Mouse (Mus musculus) limb, embryonic 15.5 days (tissue): ENCODE results near the gene Smchd1. TPM values are rescaled to one million over a fixed set of nuclear protein-coding genes. Genes with fewer than 3 reads are reported as not detected.
"Not testable (repeated sequence)": the region's sequence is repeated elsewhere in the genome, so short reads cannot be mapped to it uniquely, and the experiment has no call there.

Experiments used
- ATAC-seq: fragments of 200-750 bp; cut with Nextera tagmentation; 2 replicates; pipeline ENCODE4 v1.8.0; 2017; ENCODE audit warnings: low read depth, moderate TSS enrichment; ENCODE audit not compliant: insufficient number of reproducible peaks, low FRiP score, low TSS enrichment
- H3K27ac ChIP-seq: fragments of 300-500 bp; sonication (generic); 2 replicates; pipeline ENCODE4 v1.5.1; 2015; ENCODE audit warnings: moderate library complexity, mild to moderate bottlenecking, inconsistent platforms
- H3K27me3 ChIP-seq: fragments of 300-500 bp; sonication (generic); 2 replicates; pipeline ENCODE4 v1.6.1; 2015; ENCODE audit warnings: inconsistent platforms
- H3K36me3 ChIP-seq: fragments of 300-500 bp; sonication (generic); 2 replicates; pipeline ENCODE4 v1.6.1; 2015; ENCODE audit warnings: inconsistent platforms
- H3K4me1 ChIP-seq: fragments of 300-500 bp; sonication (generic); 2 replicates; pipeline ENCODE4 v1.6.1; 2015; ENCODE audit warnings: inconsistent platforms
- H3K4me2 ChIP-seq: fragments of 300-500 bp; sonication (generic); 2 replicates; pipeline ENCODE4 v1.6.1; 2015; ENCODE audit warnings: mild to moderate bottlenecking, inconsistent platforms
- H3K4me3 ChIP-seq: fragments of 300-500 bp; sonication (generic); 2 replicates; pipeline ENCODE4 v1.5.1; 2015; ENCODE audit warnings: mild to moderate bottlenecking, inconsistent platforms
- H3K9ac ChIP-seq: fragments of 300-500 bp; sonication (generic); 2 replicates; pipeline ENCODE4 v1.6.1; 2015; ENCODE audit warnings: inconsistent platforms
- H3K9me3 ChIP-seq: fragments of 300-500 bp; sonication (generic); 2 replicates; pipeline ENCODE4 v1.6.1; 2016; ENCODE audit warnings: inconsistent platforms
- WGBS: fragments of 180-500 bp; shearing (Covaris S2); methylation state at CpG from one replicate; pipeline ENCODE4 v1.1.7; 2015; 5-methylcytosine and 5-hydroxymethylcytosine counted together
- polyA plus RNA-seq: library from polyadenylated mRNA; unstranded; fragments of >200 nt; fragmentation: Nextera tagmentation; extraction: Ambion mirVana; gene quantifications from 2 replicates; pipeline ENCODE4 v1.2.1, GENCODE M21; 2015

The Smchd1 gene
- polyA plus RNA-seq, 1 experiment from 2014 or later = 53.3 TPM

DNA sequence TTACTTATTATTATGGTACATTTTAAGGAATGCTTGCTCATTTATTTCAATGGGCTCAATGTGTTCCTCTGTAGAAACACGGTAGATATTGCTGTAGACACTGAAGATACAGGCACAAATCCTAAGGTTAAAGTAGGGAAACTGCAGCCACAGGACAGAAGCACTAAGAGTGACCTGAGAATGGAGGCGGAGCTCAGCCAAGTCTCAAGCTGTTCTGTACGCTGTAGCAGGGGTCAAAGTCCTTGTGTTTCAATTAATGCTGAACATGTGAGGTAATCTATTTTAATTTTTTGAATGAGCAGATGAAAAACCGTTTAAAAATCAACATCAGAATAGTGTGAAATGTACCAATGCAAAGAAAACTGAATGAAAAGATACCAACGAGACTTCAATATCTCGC lies 31.9 kb downstream of the Smchd1 start:
- H3K36me3 ChIP-seq = peaks cover 36% of the 10 kb centered on the region
- no peaks in the 10 kb centered on the region for H3K27me3 ChIP-seq
- H3K27ac ChIP-seq = no peak overlapping the region
- no peak overlapping the region for H3K9ac ChIP-seq
- WGBS = 92% methylated on average over 6 of the region's 6 CpGs
- no peak overlapping the region for H3K4me2 ChIP-seq
- no peak for ATAC-seq
- H3K9me3 ChIP-seq = no peaks in the 10 kb centered on the region
- H3K4me3 ChIP-seq = no peak overlapping the region
- no peaks in the 10 kb centered on the region for H3K4me1 ChIP-seq

DNA sequence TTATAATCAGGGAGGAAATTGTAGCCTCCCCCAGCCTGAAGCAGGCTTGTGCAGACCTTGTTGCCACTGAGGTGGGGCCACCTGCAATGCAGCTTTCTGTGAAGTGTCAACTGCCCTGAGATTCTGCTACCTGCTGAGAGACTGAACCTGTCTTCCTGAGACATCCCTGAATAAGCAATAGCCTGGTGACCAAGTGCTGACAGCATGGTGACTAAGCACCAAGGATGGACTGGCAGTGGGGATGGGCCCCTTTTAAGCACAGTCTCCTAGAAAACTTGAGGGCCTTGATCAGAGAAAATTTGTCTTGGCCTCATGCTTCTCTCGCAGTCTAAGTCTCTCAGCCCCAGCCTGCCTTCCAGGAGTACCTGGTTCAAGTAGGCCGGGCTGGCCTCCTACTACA lies 52.6 kb downstream of the Smchd1 start:
- WGBS = 100% methylated on average over 2 of the region's 2 CpGs
- not testable (repeated sequence) for H3K9me3 ChIP-seq, H3K4me1 ChIP-seq, H3K4me3 ChIP-seq, H3K27me3 ChIP-seq, H3K4me2 ChIP-seq, H3K27ac ChIP-seq, ATAC-seq, H3K9ac ChIP-seq
- peaks cover 42% of the 10 kb centered on the region for H3K36me3 ChIP-seq

DNA sequence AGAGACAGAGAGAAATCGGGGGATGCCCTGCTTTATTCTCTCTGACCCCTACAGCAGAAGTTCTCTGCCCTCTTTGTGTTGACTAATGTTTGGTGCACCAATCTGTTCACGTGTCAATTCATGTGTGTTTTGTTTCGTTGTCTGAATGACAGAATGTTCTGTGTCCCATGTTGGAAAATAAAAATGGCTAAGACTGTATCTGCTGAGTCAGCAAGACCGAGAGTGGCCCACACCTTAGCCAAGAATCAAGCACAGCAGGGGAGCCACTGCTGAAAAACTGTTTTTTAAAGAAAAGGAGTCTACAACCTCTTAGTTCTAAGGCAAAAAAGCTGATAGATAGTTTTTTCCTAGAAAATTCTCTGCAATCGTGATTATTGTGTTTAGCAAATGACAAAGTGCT lies 55.7 kb downstream of the Smchd1 start:
- not testable (repeated sequence) for H3K27ac ChIP-seq, H3K9me3 ChIP-seq, H3K4me1 ChIP-seq, H3K4me3 ChIP-seq, H3K4me2 ChIP-seq, ATAC-seq, H3K27me3 ChIP-seq, H3K9ac ChIP-seq
- H3K36me3 ChIP-seq = peaks cover 50% of the 10 kb centered on the region
- 86% methylated on average over 5 of the region's 5 CpGs for WGBS

DNA sequence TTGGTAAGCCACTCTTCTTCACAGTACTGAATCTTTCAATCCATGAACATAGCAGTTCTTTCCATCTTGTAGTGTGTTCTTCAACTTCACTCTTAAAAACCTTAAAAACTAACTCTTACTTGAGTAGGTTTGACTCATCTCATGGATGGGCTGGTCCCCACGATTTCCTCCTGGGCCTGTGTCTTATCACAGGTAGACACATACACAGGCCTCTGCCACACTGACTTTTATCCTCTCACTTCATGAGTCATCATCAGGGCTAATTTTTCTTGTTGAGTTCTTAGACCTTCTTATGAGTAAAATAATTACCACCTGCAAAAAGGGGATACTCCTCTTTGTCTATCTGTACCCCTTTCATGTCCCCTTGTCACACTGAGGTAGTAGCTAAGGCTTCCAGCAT lies 58.1 kb downstream of the Smchd1 start:
- Histone ChIP-seq H3K4me3 (no peak overlapping the region), H3K4me1 (no peaks in the 10 kb centered on the region), H3K27me3 (no peaks in the 10 kb centered on the region), H3K27ac (no peak overlapping the region), H3K9me3 (peaks cover 5% of the 10 kb centered on the region; the same call in 1 of the 2 replicates), H3K36me3 (peaks cover 36% of the 10 kb centered on the region), H3K9ac (no peak overlapping the region), H3K4me2 (no peak overlapping the region)
- 93% methylated on average over 1 of the region's 1 CpGs for WGBS
- no peak for ATAC-seq

DNA sequence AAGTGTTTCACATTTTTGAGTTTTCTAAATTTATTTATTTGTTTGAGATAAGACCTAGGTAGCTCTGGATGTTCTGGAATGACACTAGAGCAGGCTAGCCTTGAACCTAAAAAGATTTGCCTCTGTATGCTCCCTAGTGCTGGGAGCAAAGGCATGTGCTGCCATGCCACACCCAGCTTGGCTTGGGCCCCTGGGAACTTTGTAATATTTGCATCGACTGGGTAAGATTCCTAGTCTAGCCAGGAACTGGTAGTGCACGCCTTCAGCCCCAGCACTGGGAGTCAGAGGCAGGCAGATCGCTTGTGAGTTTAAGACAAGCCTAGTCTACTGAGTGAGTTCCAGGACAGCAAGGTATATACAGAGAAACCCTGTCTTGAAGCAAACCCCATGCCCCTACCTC lies 87.7 kb downstream of the Smchd1 start:
- 70% methylated on average over 3 of the region's 3 CpGs for WGBS
- Histone ChIP-seq H3K4me1 (no peaks in the 10 kb centered on the region), H3K4me2 (no peak overlapping the region), H3K27ac (no peak overlapping the region), H3K9ac (no peak overlapping the region), H3K27me3 (no peaks in the 10 kb centered on the region), H3K4me3 (no peak overlapping the region), H3K9me3 (no peaks in the 10 kb centered on the region), H3K36me3 (peaks cover 29% of the 10 kb centered on the region)
- ATAC-seq = no peak

DNA sequence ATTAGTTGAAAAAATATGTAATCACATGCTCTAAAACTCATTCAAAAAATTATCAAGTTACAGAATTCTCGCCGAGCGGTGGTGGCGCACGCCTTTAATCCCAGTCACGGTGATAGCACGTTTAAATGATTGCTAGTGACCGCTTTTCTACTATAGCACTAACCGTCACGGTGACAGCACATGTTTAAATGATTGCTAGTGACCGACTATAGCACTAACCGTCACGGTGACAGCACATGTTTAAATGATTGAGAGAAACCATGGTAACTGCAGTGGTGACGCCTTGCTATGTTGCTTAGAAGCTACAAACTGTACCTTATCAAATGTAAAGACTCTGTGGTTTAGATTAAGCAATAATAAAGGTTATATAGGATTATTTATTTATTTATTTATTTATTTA lies 94.8 kb downstream of the Smchd1 start:
- peaks cover 21% of the 10 kb centered on the region for H3K36me3 ChIP-seq
- 93% methylated on average over 14 of the region's 14 CpGs for WGBS
- no peak overlapping the region for H3K4me2 ChIP-seq
- H3K4me3 ChIP-seq = no peak overlapping the region
- ATAC-seq = no peak
- H3K27me3 ChIP-seq = no peaks in the 10 kb centered on the region
- H3K9ac ChIP-seq = no peak overlapping the region
- H3K9me3 ChIP-seq = no peaks in the 10 kb centered on the region
- H3K27ac ChIP-seq = no peak overlapping the region
- no peaks in the 10 kb centered on the region for H3K4me1 ChIP-seq

DNA sequence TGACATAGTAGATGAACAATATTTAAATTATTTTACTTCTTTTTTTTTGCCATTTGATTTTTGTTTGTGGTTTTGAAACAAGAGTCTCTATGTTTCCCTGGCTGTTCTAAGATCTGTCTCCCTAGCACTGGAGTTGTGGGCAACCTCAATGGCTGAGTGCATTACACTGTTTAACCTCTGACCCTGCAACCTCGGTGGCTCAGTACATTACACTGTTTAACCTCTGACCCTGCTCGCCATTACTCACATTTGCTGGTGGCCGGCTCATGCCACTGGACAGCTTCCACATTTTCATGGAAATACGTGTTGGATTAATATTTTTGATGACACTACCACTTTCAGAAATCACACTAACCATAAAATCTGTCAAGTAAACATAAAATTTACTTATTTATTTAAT lies 97.2 kb downstream of the Smchd1 start:
- Histone ChIP-seq H3K27me3 (no peaks in the 10 kb centered on the region), H3K4me3 (no peak overlapping the region), H3K36me3 (peaks cover 26% of the 10 kb centered on the region), H3K9me3 (no peaks in the 10 kb centered on the region), H3K4me2 (no peak overlapping the region), H3K4me1 (no peaks in the 10 kb centered on the region), H3K9ac (no peak overlapping the region), H3K27ac (no peak overlapping the region)
- 49% methylated on average over 4 of the region's 4 CpGs for WGBS
- no peak for ATAC-seq

DNA sequence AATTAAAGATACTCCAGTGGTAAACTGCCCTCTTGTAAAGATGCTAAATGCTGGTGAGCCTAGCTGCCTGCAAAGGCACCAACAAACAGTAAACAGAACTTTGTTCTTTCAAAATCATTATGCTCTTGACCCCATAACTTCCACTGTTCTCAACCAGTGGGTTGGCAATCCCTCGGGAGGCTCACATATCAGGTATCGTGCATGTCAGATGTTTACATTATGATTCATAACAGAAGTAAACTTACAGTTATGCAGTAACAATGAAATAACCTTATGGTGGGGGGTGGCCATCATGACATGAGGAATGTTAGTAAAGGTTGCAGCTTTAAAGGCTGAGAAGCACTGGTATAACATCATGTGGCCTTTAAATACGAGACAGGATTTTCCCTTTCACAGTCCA lies 119.6 kb downstream of the Smchd1 start:
- H3K9ac ChIP-seq = no peak overlapping the region
- no peak overlapping the region for H3K4me2 ChIP-seq
- no peak overlapping the region for H3K27ac ChIP-seq
- no peaks in the 10 kb centered on the region for H3K4me1 ChIP-seq
- ATAC-seq = no peak
- WGBS = 79% methylated on average over 3 of the region's 3 CpGs
- H3K9me3 ChIP-seq = no peaks in the 10 kb centered on the region
- no peaks in the 10 kb centered on the region for H3K27me3 ChIP-seq
- H3K4me3 ChIP-seq = no peak overlapping the region
- peaks cover 60% of the 10 kb centered on the region for H3K36me3 ChIP-seq

DNA sequence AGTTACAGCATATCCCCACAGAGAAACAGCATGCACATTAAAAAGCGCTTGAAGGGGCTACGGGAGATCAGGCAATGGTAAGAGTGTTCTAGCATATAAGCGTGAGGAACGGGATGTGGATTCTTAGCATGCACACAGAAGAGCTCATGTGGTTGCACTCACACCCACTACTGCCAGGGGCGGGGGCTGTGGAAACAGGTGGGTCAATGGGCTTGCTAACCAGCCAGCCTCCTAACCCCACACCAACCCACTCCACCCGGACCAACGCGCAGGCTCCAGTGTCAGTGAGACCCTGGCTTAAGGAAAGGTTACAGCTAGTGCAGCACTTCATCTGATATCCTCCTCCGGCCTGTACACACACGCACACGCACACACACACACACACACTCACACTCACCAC lies 120.9 kb downstream of the Smchd1 start:
- no peak overlapping the region for H3K4me3 ChIP-seq
- no peak overlapping the region for H3K4me2 ChIP-seq
- H3K9me3 ChIP-seq = no peaks in the 10 kb centered on the region
- no peaks in the 10 kb centered on the region for H3K27me3 ChIP-seq
- H3K36me3 ChIP-seq = peaks cover 57% of the 10 kb centered on the region
- ATAC-seq = no peak
- no peak overlapping the region for H3K27ac ChIP-seq
- no peaks in the 10 kb centered on the region for H3K4me1 ChIP-seq
- 93% methylated on average over 11 of the region's 11 CpGs for WGBS
- H3K9ac ChIP-seq = no peak overlapping the region

DNA sequence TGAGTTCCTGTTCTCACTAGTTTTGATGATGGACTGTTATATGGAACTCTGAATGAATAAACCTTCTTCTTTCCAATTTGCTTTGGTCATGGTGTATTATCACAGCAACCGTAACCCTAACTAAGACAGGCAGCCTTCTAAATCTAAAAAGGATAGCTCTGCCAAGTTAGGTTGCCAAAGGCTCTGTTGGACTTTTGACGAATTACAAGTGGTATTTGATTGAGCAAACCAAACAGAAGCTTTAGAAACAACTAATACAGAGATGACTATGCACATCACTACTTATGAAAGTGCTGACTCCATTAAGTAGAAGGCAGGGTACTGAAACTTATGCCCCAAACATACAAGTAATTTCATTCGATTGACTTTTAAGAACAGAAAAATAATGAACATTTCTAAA lies 127.0 kb downstream of the Smchd1 start:
- ATAC-seq = no peak
- Histone ChIP-seq H3K4me3 (no peak overlapping the region), H3K4me1 (no peaks in the 10 kb centered on the region), H3K27me3 (no peaks in the 10 kb centered on the region), H3K9me3 (no peaks in the 10 kb centered on the region), H3K36me3 (peaks cover 70% of the 10 kb centered on the region), H3K9ac (no peak overlapping the region), H3K27ac (no peak overlapping the region), H3K4me2 (no peak overlapping the region)
- WGBS = 93% methylated on average over 3 of the region's 3 CpGs

DNA sequence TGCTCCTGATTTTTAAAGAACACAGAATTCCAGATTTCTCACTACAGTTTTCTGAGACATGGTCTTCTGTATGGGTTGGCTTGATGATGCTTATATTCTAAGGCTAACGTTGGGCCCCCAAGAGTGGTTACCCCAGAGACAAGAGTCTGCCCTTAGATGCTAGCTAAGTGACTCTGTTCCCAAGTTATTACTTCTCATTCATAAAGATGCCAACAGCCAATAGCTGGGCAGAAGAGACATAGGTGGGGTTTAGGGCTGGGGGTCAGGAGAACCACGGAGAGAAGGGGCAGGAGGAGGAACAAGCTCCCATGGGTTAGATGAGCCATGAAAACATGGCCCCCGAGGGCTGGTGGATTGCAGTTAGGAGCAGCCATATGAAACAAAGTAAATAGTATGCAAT lies 133.1 kb downstream of the Smchd1 start:
- no peaks in the 10 kb centered on the region for H3K4me1 ChIP-seq
- H3K36me3 ChIP-seq = peaks cover 22% of the 10 kb centered on the region
- H3K9ac ChIP-seq = no peak overlapping the region
- WGBS = 81% methylated on average over 3 of the region's 3 CpGs
- H3K9me3 ChIP-seq = no peaks in the 10 kb centered on the region
- H3K27ac ChIP-seq = no peak overlapping the region
- no peak for ATAC-seq
- H3K27me3 ChIP-seq = no peaks in the 10 kb centered on the region
- no peak overlapping the region for H3K4me3 ChIP-seq
- no peak overlapping the region for H3K4me2 ChIP-seq

DNA sequence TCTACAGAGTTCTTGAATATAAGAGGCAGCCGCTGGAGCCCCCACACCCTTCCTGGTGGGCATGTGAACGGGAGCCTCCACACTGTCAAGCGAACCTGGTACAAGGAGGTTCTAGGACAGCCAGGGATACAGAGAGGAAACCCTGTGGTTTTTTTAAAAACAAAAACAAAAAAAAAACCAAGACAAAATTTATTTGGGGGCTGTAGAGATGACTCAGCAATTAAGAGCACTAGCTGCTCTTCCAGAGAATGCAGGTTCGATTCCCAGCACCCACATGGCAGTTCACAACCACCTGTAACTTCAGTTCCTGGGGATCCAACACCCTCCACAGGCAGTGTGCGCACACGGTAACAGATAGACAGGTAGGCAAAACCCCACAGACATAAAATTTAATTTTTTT lies 136.5 kb downstream of the Smchd1 start:
- no peak overlapping the region for H3K4me3 ChIP-seq

DNA sequence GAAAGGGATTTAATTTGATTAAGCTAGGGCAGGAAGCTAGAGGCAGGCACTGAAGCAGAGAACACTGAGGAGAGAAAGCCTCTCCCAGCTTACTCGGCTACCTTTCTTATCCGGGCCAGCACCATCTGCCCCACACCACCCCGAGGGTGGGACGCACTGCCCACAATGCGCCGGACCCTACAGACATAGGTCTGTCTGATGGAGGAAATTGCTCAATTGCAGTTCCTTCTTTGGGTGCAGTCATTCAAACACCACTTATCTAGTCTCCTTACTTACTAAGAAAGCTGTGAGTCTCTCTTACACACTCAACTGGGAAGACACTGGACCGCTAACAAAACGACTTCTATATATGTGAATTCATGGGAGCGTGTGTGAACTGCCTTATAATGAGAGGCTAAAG lies 137.6 kb downstream of the Smchd1 start:
- Histone ChIP-seq H3K27ac (no peak overlapping the region), H3K4me3 (no peak overlapping the region), H3K4me2 (no peak overlapping the region), H3K27me3 (no peaks in the 10 kb centered on the region), H3K4me1 (no peaks in the 10 kb centered on the region), H3K9ac (no peak overlapping the region), H3K9me3 (no peaks in the 10 kb centered on the region), H3K36me3 (peaks cover 4% of the 10 kb centered on the region; the same call in 1 of the 2 replicates)
- ATAC-seq = no peak
- 86% methylated on average over 9 of the region's 9 CpGs for WGBS

More for the DNA sequence above, 136.5 kb downstream of the Smchd1 start:
- WGBS = 96% methylated on average over 6 of the region's 6 CpGs
- no peak for ATAC-seq
- no peak overlapping the region for H3K27ac ChIP-seq
- H3K27me3 ChIP-seq = no peaks in the 10 kb centered on the region
- H3K36me3 ChIP-seq = peaks cover 9% of the 10 kb centered on the region
- no peak overlapping the region for H3K4me2 ChIP-seq
- H3K9me3 ChIP-seq = no peaks in the 10 kb centered on the region
- H3K4me1 ChIP-seq = no peaks in the 10 kb centered on the region
- H3K9ac ChIP-seq = no peak overlapping the region
